Mouse (Mus musculus) embryonic fibroblast, embryonic 13.5 days (primary cell): ENCODE data around the gene Fbxo34.

Experiments used
- CTCF ChIP-seq: IDR thresholded peaks from 2 replicates; pipeline ENCODE4 v1.5.1; 2011; ENCODE audit warnings: mild to moderate bottlenecking, control low read depth, low read length, moderate library complexity, borderline replicate concordance; ENCODE audit not compliant: insufficient read depth
- POLR2A ChIP-seq: IDR thresholded peaks from 2 replicates; pipeline ENCODE4 v1.6.1; 2011; ENCODE audit warnings: low read depth, mild to moderate bottlenecking, control low read depth, low read length, moderate library complexity

DNA sequence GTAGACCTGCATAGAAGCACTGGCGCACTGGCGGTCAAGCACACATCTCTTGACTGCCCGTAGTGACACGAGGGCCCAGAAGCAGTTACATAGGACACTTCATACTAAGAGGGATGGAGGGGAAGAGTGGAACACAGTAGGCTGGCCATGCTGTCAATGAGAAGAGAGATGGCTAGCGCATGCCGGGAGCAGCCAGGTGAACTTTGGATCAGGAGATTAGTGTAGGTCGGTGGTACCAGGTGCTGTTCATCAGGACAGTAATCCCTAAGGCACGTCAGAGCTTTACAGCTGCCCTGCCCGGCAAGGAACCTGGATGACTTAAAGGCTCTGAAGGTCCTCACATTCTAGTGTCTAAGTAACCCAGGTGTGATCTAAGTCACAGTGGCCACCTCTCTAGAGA, 23.7 kb downstream of the Fbxo34 start:
- TF ChIP-seq CTCF, result no peak
- no peak for TF ChIP-seq POLR2A
